Comparison of ENCODE assay signal across 29 mouse cellular contexts in genomic region chr10:95634261-95634660, GRCm38 (mm10). TPM values are rescaled to one million over a fixed set of nuclear protein-coding genes. Genes with fewer than 3 reads are reported as not detected.
DNase-seq lines count a peak whose midpoint lies in the region; ATAC-seq and TF ChIP-seq lines count a peak whose summit lies in the region.
"Had no signal": no experiment of that assay in that cellular context is flagged by ENCODE, and none has a peak within 500 bp of the region (broad histone marks: within the 10 kb centered on the region; RNA-seq: fewer than 3 reads in every experiment).

No protein-coding gene starts in this region.

- no peak for TF ChIP-seq POLR2A in cerebellum, adult 2 months (IDR thresholded peaks at IDR 0.05; ENCODE audit: borderline replicate concordance, insufficient read depth, low read length)

- H3K9me3 ChIP-seq in liver, embryonic 11.5 days (ENCODE audit: control insufficient read depth, low read length): no peaks in the 10 kb centered on the region
- H3K9me3 ChIP-seq in E14TG2a.4 (ENCODE audit: low read length): no peaks in the 10 kb centered on the region
- H3K9me3 ChIP-seq: embryonic facial prominence, embryonic 15.5 days; limb, embryonic 13.5 days; liver, embryonic 15.5 days; midbrain, embryonic 13.5 days had no signal

- H3K27me3 ChIP-seq in liver, embryonic 11.5 days (replicated peaks; ENCODE audit: control insufficient read depth, insufficient read depth, low read length): no peaks in the 10 kb centered on the region
- peaks cover 9% of the 10 kb centered on the region for H3K27me3 ChIP-seq in E14TG2a.4 (ENCODE audit: insufficient read depth, low read length)
- no peaks in the 10 kb centered on the region for H3K27me3 ChIP-seq in cerebellum, adult 2 months (ENCODE audit: control insufficient read depth, insufficient read depth, low read length)
- H3K27me3 ChIP-seq: embryonic facial prominence, embryonic 15.5 days; limb, embryonic 13.5 days; liver, embryonic 15.5 days; midbrain, embryonic 13.5 days had no signal

- no peak overlapping the region for H3K4me3 ChIP-seq in liver, embryonic 11.5 days (ENCODE audit: low read depth, low read length)
- peak overlapping the region; percentile 35; the same call in 1 of the 2 replicates for H3K4me3 ChIP-seq in E14TG2a.4 (replicated peaks; ENCODE audit: low read length)
- H3K4me3 ChIP-seq in cerebellum, adult 2 months (replicated peaks; ENCODE audit: insufficient read depth, low read depth, low read length): no peak overlapping the region
- H3K4me3 ChIP-seq: embryonic facial prominence, embryonic 15.5 days; layer of hippocampus, adult 2 months; limb, embryonic 13.5 days; liver, embryonic 15.5 days; midbrain, embryonic 13.5 days had no signal

- peak overlapping the region; percentile 69; the same call in 1 of the 2 replicates for H3K27ac ChIP-seq in liver, embryonic 11.5 days (ENCODE audit: low read depth, low read length)
- H3K27ac ChIP-seq in cerebellum, adult 2 months (ENCODE audit: insufficient read depth, low read length): no peak overlapping the region
- H3K27ac ChIP-seq: embryonic facial prominence, embryonic 15.5 days; hindbrain, embryonic 14.5 days; layer of hippocampus, adult 2 months; limb, embryonic 13.5 days; liver, embryonic 15.5 days; midbrain, embryonic 13.5 days had no signal

- no peak for ATAC-seq in liver, embryonic 11.5 days (replicated peaks; ENCODE audit: low FRiP score)
- ATAC-seq in common myeloid progenitor, adult 5-6 weeks (replicated peaks; ENCODE audit: low read depth, poor library complexity, severe bottlenecking): peak; percentile 36; the same call in 1 of the 2 replicates
- peak; percentile 88 for ATAC-seq in megakaryocyte progenitor cell, adult 5-6 weeks (replicated peaks; ENCODE audit: poor library complexity)
- ATAC-seq: forebrain, embryonic 16.5 days; inflammation-experienced regulatory T-cells, adult 6 months; midbrain, embryonic 13.5 days had no signal

- WGBS in liver, embryonic 11.5 days: 80% methylated on average over 9 of the region's 9 CpGs
- WGBS in cerebellum, adult 2 months: 81% methylated on average over 9 of the region's 9 CpGs

- H3K36me3 ChIP-seq in liver, embryonic 11.5 days (ENCODE audit: control insufficient read depth, insufficient read depth, low read length): no peaks in the 10 kb centered on the region
- no peaks in the 10 kb centered on the region for H3K36me3 ChIP-seq in E14TG2a.4 (ENCODE audit: insufficient read depth, low read length)
- H3K36me3 ChIP-seq: embryonic facial prominence, embryonic 15.5 days; limb, embryonic 13.5 days; liver, embryonic 15.5 days; midbrain, embryonic 13.5 days had no signal

- TF ChIP-seq CTCF in E14TG2a.4 (conservative IDR thresholded peaks at IDR 0.05; ENCODE audit: low read length): no peak
- no peak for TF ChIP-seq CTCF in cerebellum, adult 2 months (IDR thresholded peaks at IDR 0.05; ENCODE audit: borderline replicate concordance, insufficient read depth, low read depth, low read length)

- 0 out of 2 replicates have a peak, but pooled peaks cover 4% of the 10 kb centered on the region for H3K4me1 ChIP-seq in liver, embryonic 11.5 days (replicated peaks; ENCODE audit: control insufficient read depth, insufficient read depth, low read length)
- peaks cover 12% of the 10 kb centered on the region for H3K4me1 ChIP-seq in E14TG2a.4 (replicated peaks; ENCODE audit: low read depth, low read length)
- peaks cover 2% of the 10 kb centered on the region; the same call in 1 of the 2 replicates for H3K4me1 ChIP-seq in cerebellum, adult 2 months (ENCODE audit: control insufficient read depth, insufficient read depth, low read length)
- H3K4me1 ChIP-seq: embryonic facial prominence, embryonic 15.5 days; limb, embryonic 13.5 days; midbrain, embryonic 13.5 days had no signal

- DNase-seq in liver, embryonic 11.5 days (ENCODE audit: low spot score): no peak
- DNase-seq in liver: no peak
- no peak for DNase-seq in cerebellum, adult 2 months
- no peak for DNase-seq in layer of hippocampus, postnatal 25 days (ENCODE audit: extremely low spot score in 1 of 2, low spot score in 1 of 2)
- DNase-seq: adrenal gland, postnatal 10 days; cerebellum, adult 8-10 months; gastrocnemius, postnatal 14 days; heart, adult 18-20 months; kidney, adult 18-20 months; kidney, postnatal 14 days; layer of hippocampus, postnatal 36 days; right cerebral cortex, postnatal 14 days; spleen, adult 18-20 months; thymus, postnatal 25 days had no signal

- H3K9ac ChIP-seq in liver, embryonic 11.5 days (ENCODE audit: low read depth, low read length): no peak overlapping the region
- H3K9ac ChIP-seq: embryonic facial prominence, embryonic 15.5 days; hindbrain, embryonic 14.5 days; limb, embryonic 13.5 days; liver, embryonic 15.5 days; midbrain, embryonic 13.5 days had no signal

- no peak overlapping the region for H3K4me2 ChIP-seq in liver, embryonic 11.5 days
- H3K4me2 ChIP-seq: embryonic facial prominence, embryonic 15.5 days; hindbrain, embryonic 14.5 days; limb, embryonic 13.5 days; liver, embryonic 15.5 days; midbrain, embryonic 13.5 days had no signal

RNA-seq across cellular contexts. Expression of gene Anapc15-ps, which starts 39.0 kb away (rescaled TPM):
- polyA plus RNA-seq in liver, embryonic 11.5 days (2014; fragmentation: Nextera tagmentation; extraction: Ambion mirVana): not detected in 2 replicates
- total RNA-seq in common myeloid progenitor, adult 5-6 weeks (2017): 1.4 and 1.7 TPM in 2 replicates
- 0.46 TPM in 1 of 2 replicates, not detected in the other for total RNA-seq in megakaryocyte progenitor cell, adult 5-6 weeks (2015)
- total RNA-seq in megakaryocyte progenitor cell, adult 5-6 weeks (2017): 0.75 and 1.7 TPM in 2 replicates
- 0.85 TPM in 1 of 2 replicates, not detected in the other for polyA plus RNA-seq in cerebellum, adult 2 months (2012; rRNA removed)
- not detected for total RNA-seq in layer of hippocampus, postnatal 25 days (2021)
- total RNA-seq: adrenal gland, postnatal 10 days; gastrocnemius, postnatal 14 days; heart, adult 18-20 months; heart, postnatal 25 days; layer of hippocampus, adult 2 months; layer of hippocampus, postnatal 36 days; left cerebral cortex, postnatal 14 days had no signal
- polyA plus RNA-seq: embryonic facial prominence, embryonic 15.5 days; forebrain, embryonic 16.5 days; hindbrain, embryonic 14.5 days; inflammation-experienced regulatory T-cells, adult 6 months; liver, embryonic 15.5 days; lung, embryonic 16.5 days; midbrain, embryonic 13.5 days; neural tube, embryonic 11.5 days had no signal
